Mouse (Mus musculus) urinary bladder, postnatal 14 days (tissue): Measurements from ENCODE around the gene Pms2.
A peak's percentile ranks its signal among the peaks of the same experiment; 100 is the strongest.

Experiments
- DNase-seq: peaks from one replicate; pipeline ENCODE4 v3.0.0; 2021; ENCODE audit warnings: low spot score

Pms2 gene

GRCm38 (mm10) chr5:143909417-143910400, at the start of gene Pms2, which contains the start of gene Aimp2:
TSS of gene Pms2 (plus strand) at chr5:143909964.
TSS of gene Aimp2 (minus strand) at chr5:143909847.
- DNase-seq: peak; percentile 95

- DNase-seq: no peak
Measured at GRCm38 (mm10) chr5:143871547-143872169, 38.1 kb upstream of the Pms2 start.

GRCm38 (mm10) chr5:143874571-143874970, 35.2 kb upstream of the Pms2 start:
- DNase-seq: no peak

- no peak for DNase-seq
Measured at GRCm38 (mm10) chr5:143885274-143885673, 24.5 kb upstream of the Pms2 start.

GRCm38 (mm10) chr5:143890741-143891140, 19.0 kb upstream of the Pms2 start:
- no peak for DNase-seq

GRCm38 (mm10) chr5:143892255-143892886, 17.4 kb upstream of the Pms2 start:
- DNase-seq: no peak

GRCm38 (mm10) chr5:143893396-143893795, 16.4 kb upstream of the Pms2 start:
- peak; percentile 71 for DNase-seq

GRCm38 (mm10) chr5:143897635-143898330, 12.0 kb upstream of the Pms2 start, which contains the start of gene Ankrd61:
TSS of gene Ankrd61 (minus strand) at chr5:143897685.
- no peak for DNase-seq

GRCm38 (mm10) chr5:143902111-143902510, 7.7 kb upstream of the Pms2 start:
- DNase-seq: peak; percentile 22

GRCm38 (mm10) chr5:143903813-143904212, 6.0 kb upstream of the Pms2 start:
- no peak for DNase-seq

GRCm38 (mm10) chr5:143906429-143906828, 3.3 kb upstream of the Pms2 start:
- DNase-seq: no peak

GRCm38 (mm10) chr5:143908926-143909325, 838 bp upstream of the Pms2 start:
- no peak for DNase-seq

GRCm38 (mm10) chr5:143916221-143916620, 6.5 kb downstream of the Pms2 start:
- DNase-seq: no peak

GRCm38 (mm10) chr5:143917418-143917817, 7.7 kb downstream of the Pms2 start:
- DNase-seq: peak; percentile 67

GRCm38 (mm10) chr5:143918120-143918519, 8.4 kb downstream of the Pms2 start:
- DNase-seq: no peak

GRCm38 (mm10) chr5:143924781-143925452, 15.2 kb downstream of the Pms2 start:
- DNase-seq: no peak

GRCm38 (mm10) chr5:143927875-143928274, 18.1 kb downstream of the Pms2 start, which contains the start of gene Gm42421:
TSS of gene Gm42421 (plus strand) at chr5:143928175.
- no peak for DNase-seq

- no peak for DNase-seq
Measured at GRCm38 (mm10) chr5:143929291-143929690, 19.5 kb downstream of the Pms2 start.

- DNase-seq: no peak
Measured at GRCm38 (mm10) chr5:143930656-143931055, 20.9 kb downstream of the Pms2 start.

GRCm38 (mm10) chr5:143931863-143932580, 22.3 kb downstream of the Pms2 start:
- DNase-seq: no peak
